Comparison of ENCODE assay signal across 1 mouse cellular context in the genomic region with DNA sequence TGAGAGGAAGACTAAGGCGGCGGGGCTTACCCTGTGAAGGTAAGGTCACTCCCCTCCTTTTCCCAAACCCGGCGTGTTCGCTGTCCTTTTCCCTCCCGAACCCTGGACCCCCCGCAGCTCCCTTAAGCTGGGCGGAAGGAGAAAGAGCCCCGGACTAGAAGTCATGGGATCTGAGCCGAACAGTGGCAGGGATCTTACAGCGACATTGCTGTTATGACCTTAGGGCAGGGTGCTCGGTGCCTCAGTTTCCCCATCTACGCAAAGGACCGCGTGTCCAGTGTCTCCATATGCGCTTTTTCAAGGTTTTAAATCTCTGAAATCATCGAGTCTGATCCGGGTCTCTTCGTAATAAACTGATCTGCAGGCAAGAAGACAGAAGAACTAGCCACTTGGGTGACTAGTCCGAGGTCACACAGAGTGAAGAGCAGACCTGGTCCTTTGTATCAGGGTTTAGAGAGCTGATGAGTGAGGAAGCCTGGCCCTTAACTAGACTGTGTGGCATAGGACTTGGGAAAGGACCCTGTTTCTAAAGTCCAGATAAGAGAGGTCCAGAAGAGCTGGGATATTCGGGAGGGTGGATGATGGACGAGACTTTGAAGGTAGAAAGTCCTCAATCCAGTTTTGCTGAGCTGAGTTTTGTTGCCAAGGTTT.
A peak's percentile ranks its signal among the peaks of the same experiment; 100 is the strongest.
TF ChIP-seq lines count a peak whose summit lies in the region.

No protein-coding gene starts in this region.

TF ChIP-seq in CH12.LX, 34 proteins besides CTCF, POLR2A, EP300 and RAD21:
- TF ChIP-seq MAZ (IDR thresholded peaks at IDR 0.05; ENCODE audit: low read depth, low read length) = peak; percentile 10; the same call in 1 of the 2 replicates
- TF ChIP-seq MXI1 (IDR thresholded peaks at IDR 0.05; ENCODE audit: low read depth, low read length) = no peak
- peak; percentile 1; the same call in 1 of the 2 replicates for TF ChIP-seq POLR2AphosphoS2 (IDR thresholded peaks at IDR 0.05; ENCODE audit: low read depth, low read length)
